Mouse (Mus musculus): ENCODE data around the gene Omd. TPM values are rescaled to one million over a fixed set of nuclear protein-coding genes. Genes with fewer than 3 reads are reported as not detected.

The Omd gene
- polyA plus RNA-seq (2017; shearing (Covaris generic)): not detected

DNA sequence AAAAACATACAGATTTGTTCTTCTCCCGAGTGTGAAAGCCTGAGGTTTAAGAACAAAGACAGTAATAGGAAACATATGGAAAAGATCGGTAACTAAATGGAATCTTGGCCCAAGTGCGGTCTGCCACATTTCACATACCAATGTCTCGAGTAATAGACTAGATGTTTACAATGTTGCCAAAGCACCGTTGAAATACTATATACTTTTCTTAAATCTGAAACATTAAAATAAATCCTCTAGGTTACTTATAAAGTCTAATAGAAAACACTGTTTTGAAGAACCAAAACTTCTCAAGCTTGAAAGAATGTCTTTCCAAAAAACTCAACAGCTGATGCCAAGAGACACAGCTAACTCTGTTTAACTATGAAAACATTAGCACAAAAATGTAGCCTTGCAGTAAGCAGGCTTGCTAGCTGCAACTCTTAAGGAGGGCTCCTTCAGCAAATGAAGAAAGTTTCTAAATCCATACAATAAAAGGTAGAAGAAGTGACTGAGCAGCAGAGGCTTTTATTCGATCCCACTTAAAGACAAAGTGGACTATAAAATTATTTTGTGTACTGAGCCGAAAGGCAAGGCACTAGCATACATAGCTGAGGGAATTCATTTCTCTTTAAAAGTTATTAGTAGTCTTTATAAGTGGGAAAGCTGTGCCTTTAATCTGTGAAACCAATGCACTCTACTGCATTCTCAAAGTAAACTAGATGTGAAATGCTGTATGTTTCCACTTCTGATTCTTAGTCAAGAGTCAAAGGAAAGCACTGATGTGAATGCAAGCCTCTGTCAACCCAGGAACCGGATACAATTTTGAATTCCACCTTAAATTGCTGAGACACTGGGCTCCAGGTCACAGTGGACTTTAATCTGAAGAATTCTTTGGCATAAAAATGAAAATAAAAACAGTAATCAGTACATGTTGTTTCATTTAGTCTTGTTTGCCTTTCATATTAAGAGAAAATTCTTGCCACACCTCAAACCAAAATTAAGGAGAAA is at the start of gene Omd:
Gene Omd, plus strand, starts transcription at position 922 of the 990 bp plus-strand sequence.

DNA sequence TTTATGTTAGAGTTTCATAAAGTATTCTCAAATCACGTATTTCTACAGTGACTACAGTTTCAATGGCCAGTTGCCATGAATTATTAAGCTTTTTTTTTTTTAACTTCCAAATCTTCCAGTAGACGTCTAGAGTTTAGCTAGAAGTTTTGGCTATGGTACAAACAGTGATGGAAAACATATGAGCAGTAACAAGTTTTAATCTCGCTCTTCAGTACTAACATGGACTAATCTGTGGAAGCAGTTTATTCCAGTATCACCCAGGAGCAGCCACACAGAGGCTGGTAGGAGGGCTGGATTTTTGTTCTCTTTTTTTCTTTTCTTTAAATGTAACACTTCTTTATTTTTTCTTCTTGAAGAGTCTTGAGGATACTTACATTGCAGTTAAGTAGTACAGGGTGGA is 38.0 kb upstream of the Omd start, which contains the start of gene Aspn:
Gene Aspn, plus strand, starts transcription at position 165 of the 400 bp plus-strand sequence.

DNA sequence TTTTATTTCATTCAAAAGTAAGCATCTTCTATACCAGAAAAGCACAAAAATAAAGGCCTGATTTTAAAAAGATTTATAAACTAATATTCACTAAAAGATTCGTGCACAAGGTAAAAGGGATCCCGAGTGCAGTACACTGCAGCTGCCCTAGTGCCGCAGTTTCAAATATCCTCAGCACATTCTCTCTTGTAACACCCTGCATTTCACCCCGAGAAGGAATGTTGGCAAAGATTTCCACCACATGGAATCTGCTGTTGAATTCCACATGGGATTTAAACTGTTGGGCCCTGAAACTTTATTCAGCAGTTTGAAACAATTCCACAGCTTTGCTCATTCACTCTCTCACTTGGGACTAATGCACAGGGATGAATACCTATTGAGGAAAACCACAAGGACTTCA is 25.5 kb downstream of the Omd start, which contains the start of gene Ogn:
Gene Ogn, plus strand, starts transcription at position 333 of the 400 bp plus-strand sequence.

Other genes starting within 250 kb of the Omd start
- 18.9 TPM for gene Bicd2, start 240.9 kb upstream of the Omd start, polyA plus RNA-seq (2017; shearing (Covaris generic))
- gene Ippk, start 161.2 kb upstream of the Omd start, polyA plus RNA-seq (2017; shearing (Covaris generic)): 11.1 TPM
- gene Tes3-ps, start 89.1 kb upstream of the Omd start, polyA plus RNA-seq (2017; shearing (Covaris generic)): 4.8 TPM
- gene Ecm2, start 77.7 kb upstream of the Omd start, polyA plus RNA-seq (2017; shearing (Covaris generic)): not detected
- gene Aspn, start 38.0 kb upstream of the Omd start, polyA plus RNA-seq (2017; shearing (Covaris generic)): not detected
- gene Ogn, start 25.6 kb downstream of the Omd start, polyA plus RNA-seq (2017; shearing (Covaris generic)): 0.15 TPM
- gene Cenpp, start 70.3 kb downstream of the Omd start, polyA plus RNA-seq (2017; shearing (Covaris generic)): 1.9 TPM
- 36.9 TPM for gene Nol8, start 70.6 kb downstream of the Omd start, polyA plus RNA-seq (2017; shearing (Covaris generic))
- 47.3 TPM for gene Iars, start 99.6 kb downstream of the Omd start, polyA plus RNA-seq (2017; shearing (Covaris generic))
- not detected for gene Gm30302, start 216.5 kb downstream of the Omd start, polyA plus RNA-seq (2017; shearing (Covaris generic))